Mouse (Mus musculus) limb, embryonic 14.5 days (tissue): ENCODE results near the gene Saa3. TPM values are rescaled to one million over a fixed set of nuclear protein-coding genes. Genes with fewer than 3 reads are reported as not detected.

Source experiments
- ATAC-seq: fragments of 200-750 bp; cut with Nextera tagmentation; 2 replicates; pipeline ENCODE4 v1.8.0; 2017; ENCODE audit warnings: low read depth, moderate number of reproducible peaks, moderate TSS enrichment; ENCODE audit not compliant: low FRiP score
- DNase-seq: peaks from one replicate; pipeline ENCODE4 v3.0.0-alpha.2; 2015; ENCODE audit warnings: low spot score
- H3K27ac ChIP-seq: fragments of 300-500 bp; sonication (generic); replicated peaks from 2 replicates; pipeline ENCODE4 v1.5.1; 2014; ENCODE audit warnings: low read depth, mild to moderate bottlenecking, low read length, moderate library complexity, mixed read lengths
- H3K27me3 ChIP-seq: fragments of 300-500 bp; sonication (generic); 2 replicates; pipeline ENCODE4 v1.6.1; 2014; ENCODE audit warnings: low read length, mixed read lengths; ENCODE audit not compliant: control insufficient read depth, insufficient read depth
- H3K36me3 ChIP-seq: fragments of 300-500 bp; sonication (generic); 2 replicates; pipeline ENCODE4 v1.6.1; 2014; ENCODE audit warnings: mild to moderate bottlenecking, low read length, moderate library complexity, mixed read lengths; ENCODE audit not compliant: control insufficient read depth, insufficient read depth
- H3K4me1 ChIP-seq: fragments of 300-500 bp; sonication (generic); 2 replicates; pipeline ENCODE4 v1.6.1; 2014; ENCODE audit warnings: antibody characterized with exemption, low read length, mixed read lengths; ENCODE audit not compliant: control insufficient read depth, insufficient read depth
- H3K4me2 ChIP-seq: fragments of 300-500 bp; sonication (generic); replicated peaks from 2 replicates; pipeline ENCODE4 v1.6.1; 2014; ENCODE audit warnings: low read depth, mild to moderate bottlenecking, low read length, moderate library complexity; ENCODE audit not compliant: severe bottlenecking
- H3K4me3 ChIP-seq: fragments of 300-500 bp; sonication (generic); replicated peaks from 2 replicates; pipeline ENCODE4 v1.5.1; 2014; ENCODE audit warnings: low read length
- H3K9ac ChIP-seq: fragments of 300-500 bp; sonication (generic); 2 replicates; pipeline ENCODE4 v1.6.1; 2014; ENCODE audit warnings: mild to moderate bottlenecking, low read depth, low read length, moderate library complexity; ENCODE audit not compliant: severe bottlenecking
- H3K9me3 ChIP-seq: fragments of 300-500 bp; sonication (generic); 2 replicates; pipeline ENCODE4 v1.6.1; 2016; ENCODE audit warnings: low read length; ENCODE audit not compliant: control insufficient read depth
- POLR2A ChIP-seq: fragments of 200-500 bp; IDR thresholded peaks from 2 replicates; pipeline ENCODE4 v1.8.0; 2012; ENCODE audit warnings: inconsistent platforms, mild to moderate bottlenecking, moderate library complexity, borderline replicate concordance; ENCODE audit not compliant: insufficient read depth, insufficient read length; ENCODE audit errors: extremely low read depth
- WGBS: fragments of 180-500 bp; shearing (Covaris S2); extraction: QIAGEN DNeasy Blood & Tissue Kit; methylation state at CpG from one replicate; pipeline ENCODE4 v1.1.7; 2014; 5-methylcytosine and 5-hydroxymethylcytosine counted together
- polyA plus RNA-seq, 2 experiments: library from polyadenylated mRNA; depleted of rRNA in 1 of 2; stranded (reverse) in 1 of 2; unstranded in 1 of 2; fragments of >200 nt; fragmentation: Nextera tagmentation in 1 of 2; extraction: Ambion mirVana in 1 of 2; gene quantifications; 2 replicates each; pipeline versions ENCODE4 v1.2.1 to v1.2.3; 2012 to 2014

Saa3 gene
- polyA plus RNA-seq, 2 experiments: 0.19 to 0.21 TPM

DNA sequence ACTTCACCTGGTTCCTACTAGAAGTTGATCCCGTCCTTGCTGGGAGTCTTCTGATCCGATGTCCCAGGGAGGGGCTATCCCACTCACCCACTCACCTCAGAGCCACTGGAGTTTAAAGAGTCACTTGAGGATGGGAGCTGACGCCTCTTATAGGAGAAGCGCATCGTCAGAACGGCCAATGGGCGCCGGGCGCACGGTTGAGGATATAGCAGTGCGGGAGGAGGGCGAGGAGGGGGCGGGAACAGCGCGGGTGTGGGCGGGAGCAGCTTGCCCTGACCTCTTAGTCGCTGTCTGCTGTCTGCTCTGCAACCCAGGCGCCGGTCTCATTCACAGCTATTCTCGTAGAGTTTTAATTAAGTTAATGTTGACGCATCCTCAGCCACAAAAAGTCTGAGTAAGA, 48.2 kb downstream of the Saa3 start:
- Histone ChIP-seq H3K4me2 (peak overlapping the region; percentile 4; the same call in 1 of the 2 replicates), H3K27me3 (0 out of 2 replicates have a peak, but pooled peaks cover 3% of the 10 kb centered on the region), H3K4me1 (no peaks in the 10 kb centered on the region), H3K4me3 (no peak overlapping the region), H3K9ac (no peak overlapping the region), H3K27ac (no peak overlapping the region), H3K36me3 (no peaks in the 10 kb centered on the region), H3K9me3 (no peaks in the 10 kb centered on the region)
- no peak for ATAC-seq
- TF ChIP-seq POLR2A: no peak
- DNase-seq: no peak
- whole genome bisulfite sequencing: 3% methylated on average over 20 of the region's 21 CpGs

DNA sequence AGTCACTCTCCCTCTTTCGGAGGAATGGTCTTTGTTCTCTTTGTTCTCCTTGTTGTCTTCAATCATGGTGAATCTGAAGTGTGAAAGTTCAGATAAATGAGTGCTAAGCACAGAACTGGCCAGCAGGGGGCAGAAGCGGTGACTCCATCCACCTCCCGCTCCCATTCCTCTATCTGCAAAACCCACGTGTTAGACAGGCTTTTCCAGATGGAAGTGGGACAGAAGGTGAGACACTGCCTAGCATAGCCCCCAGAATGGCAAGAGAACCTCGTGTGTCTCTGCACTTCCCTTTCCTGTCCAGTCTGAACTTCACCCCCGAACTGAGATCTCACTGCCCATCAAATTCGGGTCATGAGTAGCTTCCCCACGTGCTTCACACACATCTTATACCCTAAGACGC, 50.3 kb downstream of the Saa3 start:
- no peaks in the 10 kb centered on the region for H3K4me1 ChIP-seq
- 34% methylated on average over 9 of the region's 9 CpGs for WGBS
- DNase-seq (peak; percentile 16), ATAC-seq (no peak)
- no peak overlapping the region for H3K9ac ChIP-seq
- no peaks in the 10 kb centered on the region for H3K36me3 ChIP-seq
- H3K27me3 ChIP-seq: 0 out of 2 replicates have a peak, but pooled peaks cover 3% of the 10 kb centered on the region
- H3K9me3 ChIP-seq: no peaks in the 10 kb centered on the region
- H3K27ac ChIP-seq: no peak overlapping the region
- H3K4me3 ChIP-seq: no peak overlapping the region
- no peak for TF ChIP-seq POLR2A
- no peak overlapping the region for H3K4me2 ChIP-seq

Other genes with a start within 250 kb of the Saa3 start
- gene Sergef, start 75.9 kb downstream of the Saa3 start, polyA plus RNA-seq (2012; rRNA removed): 12.2 and 12.8 TPM in 2 replicates
- gene Sergef, start 75.9 kb downstream of the Saa3 start, polyA plus RNA-seq (2014; fragmentation: Nextera tagmentation; extraction: Ambion mirVana): 12.8 and 13.1 TPM in 2 replicates
- gene Tph1, start 43.2 kb downstream of the Saa3 start, polyA plus RNA-seq (2012; rRNA removed): 0.29 TPM in 2 replicates
- gene Tph1, start 43.2 kb downstream of the Saa3 start, polyA plus RNA-seq (2014; fragmentation: Nextera tagmentation; extraction: Ambion mirVana): 1.1 and 1.6 TPM in 2 replicates
- gene Saal1, start 5.0 kb downstream of the Saa3 start, polyA plus RNA-seq (2012; rRNA removed): 20.8 and 21.4 TPM in 2 replicates
- 30.6 and 33.4 TPM in 2 replicates for gene Saal1, start 5.0 kb downstream of the Saa3 start, polyA plus RNA-seq (2014; fragmentation: Nextera tagmentation; extraction: Ambion mirVana)
- gene Saa4, start 16.9 kb upstream of the Saa3 start, polyA plus RNA-seq (2012; rRNA removed): 0.06 TPM in 1 of 2 replicates, not detected in the other
- not detected in 2 replicates for gene Saa4, start 16.9 kb upstream of the Saa3 start, polyA plus RNA-seq (2014; fragmentation: Nextera tagmentation; extraction: Ambion mirVana)
- gene Saa1, start 27.3 kb upstream of the Saa3 start, polyA plus RNA-seq (2012; rRNA removed): 0.24 and 0.68 TPM in 2 replicates
- gene Saa1, start 27.3 kb upstream of the Saa3 start, polyA plus RNA-seq (2014; fragmentation: Nextera tagmentation; extraction: Ambion mirVana): 0.44 and 1.5 TPM in 2 replicates
- 0.27 and 0.47 TPM in 2 replicates for gene Saa2, start 36.1 kb upstream of the Saa3 start, polyA plus RNA-seq (2012; rRNA removed)
- gene Saa2, start 36.1 kb upstream of the Saa3 start, polyA plus RNA-seq (2014; fragmentation: Nextera tagmentation; extraction: Ambion mirVana): 1.1 TPM in 2 replicates
- gene Hps5, start 80.4 kb upstream of the Saa3 start, polyA plus RNA-seq (2012; rRNA removed): 34.2 and 36.5 TPM in 2 replicates
- 20.6 and 23.6 TPM in 2 replicates for gene Hps5, start 80.4 kb upstream of the Saa3 start, polyA plus RNA-seq (2014; fragmentation: Nextera tagmentation; extraction: Ambion mirVana)
- gene Gtf2h1, start 80.4 kb upstream of the Saa3 start, polyA plus RNA-seq (2012; rRNA removed): 24.3 and 34.2 TPM in 2 replicates
- gene Gtf2h1, start 80.4 kb upstream of the Saa3 start, polyA plus RNA-seq (2014; fragmentation: Nextera tagmentation; extraction: Ambion mirVana): 53.1 and 53.5 TPM in 2 replicates
- 692 and 736 TPM in 2 replicates for gene Ldha, start 125.8 kb upstream of the Saa3 start, polyA plus RNA-seq (2012; rRNA removed)
- gene Ldha, start 125.8 kb upstream of the Saa3 start, polyA plus RNA-seq (2014; fragmentation: Nextera tagmentation; extraction: Ambion mirVana): 1,461 and 1,594 TPM in 2 replicates
- gene Ldhc, start 145.5 kb upstream of the Saa3 start, polyA plus RNA-seq (2012; rRNA removed): 0.06 TPM in 1 of 2 replicates, not detected in the other
- not detected in 2 replicates for gene Ldhc, start 145.5 kb upstream of the Saa3 start, polyA plus RNA-seq (2014; fragmentation: Nextera tagmentation; extraction: Ambion mirVana)
- gene Tsg101, start 204.3 kb upstream of the Saa3 start, polyA plus RNA-seq (2012; rRNA removed): 86.2 and 119 TPM in 2 replicates
- 189 and 197 TPM in 2 replicates for gene Tsg101, start 204.3 kb upstream of the Saa3 start, polyA plus RNA-seq (2014; fragmentation: Nextera tagmentation; extraction: Ambion mirVana)
- gene Uevld, start 242.8 kb upstream of the Saa3 start, polyA plus RNA-seq (2012; rRNA removed): 9.4 and 10.2 TPM in 2 replicates
- gene Uevld, start 242.8 kb upstream of the Saa3 start, polyA plus RNA-seq (2014; fragmentation: Nextera tagmentation; extraction: Ambion mirVana): 10.0 and 12.5 TPM in 2 replicates